Mouse (Mus musculus) inflammation-experienced regulatory T-cells, adult 6 months (primary cell): ENCODE data around the gene Il3. TPM values are rescaled to one million over a fixed set of nuclear protein-coding genes. Genes with fewer than 3 reads are reported as not detected.

Experiments
- ATAC-seq: one replicate; pipeline ENCODE4 v1.8.0; 2017
- polyA plus RNA-seq, 3 experiments: library from polyadenylated mRNA; unstranded; fragments of 100-300 nt; shearing (Covaris generic); gene quantifications; one replicate each; pipeline ENCODE4 v1.2.1; 2017

The Il3 gene
- polyA plus RNA-seq, 3 experiments from 2014 or later = not detected

DNA sequence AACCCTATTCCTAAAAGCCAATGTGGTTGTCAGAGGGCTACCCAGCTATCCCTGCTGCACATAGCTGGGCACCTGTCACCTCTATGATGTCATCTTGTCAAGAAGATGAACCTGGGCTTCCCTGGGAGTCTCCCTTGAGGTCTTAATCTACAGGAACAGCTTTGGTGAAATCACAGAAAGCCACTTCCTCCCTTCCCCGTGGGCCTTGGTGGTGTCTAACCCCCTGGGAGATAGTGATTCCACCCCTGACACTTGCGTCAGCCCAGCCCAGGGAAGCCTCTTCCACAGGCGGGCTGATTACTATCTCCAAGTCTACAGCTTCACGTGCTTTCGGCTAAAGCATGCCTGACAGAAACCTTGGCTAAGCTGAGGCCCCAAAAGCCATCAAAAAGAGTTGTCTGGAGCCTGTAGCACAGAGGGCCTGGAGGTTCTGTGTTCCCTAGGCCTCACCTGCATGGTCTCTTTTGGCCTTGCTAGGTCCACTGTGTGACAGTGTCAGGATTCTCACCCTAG, 4.4 kb upstream of the Il3 start:
- ATAC-seq = no peak

DNA sequence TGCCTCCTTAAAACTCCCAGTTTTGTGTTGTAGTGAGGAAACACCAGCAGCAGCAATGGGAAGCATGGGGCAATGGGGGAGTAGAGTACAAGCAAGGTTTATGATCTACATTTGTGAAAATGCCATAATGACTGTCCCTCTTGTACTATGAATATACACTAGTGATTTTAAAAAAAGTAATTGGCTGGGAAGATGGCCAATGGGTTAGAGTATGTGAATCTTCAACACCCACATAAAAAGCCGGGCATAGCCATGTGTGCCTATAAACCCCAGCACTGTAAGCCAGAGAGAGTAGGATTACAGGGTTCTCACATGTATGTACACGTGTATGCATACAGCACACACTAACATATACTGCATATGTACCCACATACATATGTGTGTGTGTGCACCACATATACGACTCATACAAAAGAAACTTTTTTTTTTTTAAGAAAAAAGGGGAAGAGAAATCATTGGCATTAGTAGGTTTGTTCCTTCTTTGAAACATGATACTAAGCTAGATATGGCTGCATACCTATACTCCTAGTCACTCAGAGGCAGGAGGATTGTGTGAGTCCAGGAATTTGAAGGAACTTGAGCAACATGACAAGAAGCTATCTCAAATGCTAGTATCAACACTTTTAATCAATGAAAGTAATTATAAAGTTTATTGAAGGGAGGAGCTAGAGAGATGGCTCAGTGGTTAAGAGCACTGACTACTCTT, 2.3 kb upstream of the Il3 start:
- ATAC-seq = no peak

DNA sequence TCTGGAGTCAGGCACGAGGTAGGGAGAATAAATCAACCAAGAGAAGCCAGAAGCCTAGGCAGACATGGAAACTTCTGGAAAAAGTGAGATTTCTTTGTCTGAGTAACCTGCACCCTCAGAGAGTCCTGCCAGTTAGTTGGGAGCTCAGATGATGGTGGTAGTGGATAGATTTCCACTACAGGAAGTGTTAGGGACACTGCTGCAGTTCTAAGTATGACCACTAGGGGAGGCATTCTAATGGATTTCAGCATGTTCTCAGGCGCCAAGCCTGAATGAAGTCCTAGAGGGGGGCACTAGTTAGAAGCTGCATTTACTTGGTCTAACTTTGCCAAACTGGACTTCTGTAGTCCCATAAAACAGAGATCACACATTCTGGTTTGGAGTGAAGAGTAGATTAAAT, 2.5 kb downstream of the Il3 start:
- no peak for ATAC-seq

DNA sequence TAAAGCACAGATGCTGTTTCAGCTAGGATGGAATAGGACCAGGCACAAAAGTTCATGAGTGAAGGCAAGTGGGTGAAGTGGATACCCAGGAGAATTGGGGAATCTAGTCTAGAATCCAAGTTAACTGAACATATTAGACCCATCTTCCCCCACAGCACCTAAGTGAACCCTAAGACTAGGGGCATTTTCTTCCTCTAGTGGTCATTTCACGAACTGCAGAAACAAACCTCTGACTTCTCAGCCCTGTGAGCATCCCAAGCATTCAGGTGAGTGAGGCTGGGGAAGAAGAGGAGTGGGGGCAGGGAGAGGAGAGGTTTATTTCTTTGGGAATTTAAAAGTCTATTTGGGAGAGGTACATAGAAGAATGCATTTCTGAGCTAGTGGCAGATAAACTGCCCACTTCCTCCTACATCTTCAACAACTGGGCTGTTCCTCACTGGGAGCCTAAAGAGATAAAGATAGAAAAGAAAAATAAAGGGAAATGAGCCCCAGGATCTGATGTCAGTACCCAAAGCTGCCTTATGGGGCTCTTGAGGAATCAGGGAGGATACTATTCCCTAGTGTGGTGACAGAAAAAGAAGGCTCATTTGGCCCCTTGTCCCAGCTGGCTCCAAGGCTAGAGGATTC, 3.6 kb downstream of the Il3 start:
- ATAC-seq = no peak

DNA sequence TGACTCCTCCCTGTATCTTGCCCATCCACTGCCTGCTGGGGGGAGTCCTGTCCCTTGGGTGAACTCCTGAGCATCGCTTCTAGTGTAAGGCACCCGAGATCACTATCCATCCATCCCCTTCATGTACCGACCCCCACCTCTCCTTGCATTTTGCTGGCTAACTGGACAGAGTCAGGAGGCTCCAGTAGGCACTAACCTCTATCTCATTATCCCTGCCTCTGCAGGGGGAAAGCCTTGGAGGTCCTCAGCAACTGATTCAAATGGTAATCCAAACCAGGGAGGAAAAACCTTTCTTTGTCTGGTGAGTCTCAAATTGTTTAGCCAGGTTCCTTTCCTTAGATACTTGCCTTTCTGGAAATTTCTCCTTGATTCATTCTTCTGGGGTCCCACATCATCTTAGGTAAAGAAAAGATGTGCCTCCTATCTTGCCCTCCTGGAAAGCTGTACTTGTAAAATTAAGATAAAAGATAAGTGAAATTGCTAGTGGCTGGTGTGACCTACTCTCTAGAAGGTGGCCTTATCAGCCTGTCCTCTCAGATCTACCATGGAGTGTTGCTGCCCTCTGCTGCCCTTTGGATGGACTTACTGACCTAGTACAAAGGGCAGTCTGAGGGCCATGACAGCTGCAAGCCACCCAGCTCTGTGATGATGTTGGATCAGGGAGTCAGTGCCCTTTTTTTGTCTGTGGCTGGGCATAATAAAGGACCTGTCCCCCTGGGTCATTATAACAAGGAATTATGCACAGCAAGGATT, 10.3 kb downstream of the Il3 start:
- peak; percentile 43 for ATAC-seq

DNA sequence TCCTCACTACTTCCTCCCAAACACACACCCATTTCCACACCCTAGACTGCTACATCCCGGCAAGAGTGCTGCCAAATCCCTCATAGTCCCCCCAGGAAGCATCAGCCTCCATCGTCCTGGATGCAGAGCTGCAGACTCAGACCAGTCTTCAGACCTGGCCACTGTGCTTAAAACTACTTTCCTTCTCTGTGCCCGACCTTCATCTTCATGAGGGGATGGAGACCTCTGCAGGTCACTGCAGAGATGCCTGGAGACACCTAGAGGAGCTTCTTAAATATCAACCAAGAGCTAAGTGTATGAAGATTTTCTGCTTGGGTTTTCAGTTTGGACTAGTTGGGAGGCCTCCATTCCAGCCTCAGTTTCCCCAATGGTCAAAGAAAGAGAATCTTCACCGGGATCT, 13.0 kb downstream of the Il3 start:
- ATAC-seq = no peak

DNA sequence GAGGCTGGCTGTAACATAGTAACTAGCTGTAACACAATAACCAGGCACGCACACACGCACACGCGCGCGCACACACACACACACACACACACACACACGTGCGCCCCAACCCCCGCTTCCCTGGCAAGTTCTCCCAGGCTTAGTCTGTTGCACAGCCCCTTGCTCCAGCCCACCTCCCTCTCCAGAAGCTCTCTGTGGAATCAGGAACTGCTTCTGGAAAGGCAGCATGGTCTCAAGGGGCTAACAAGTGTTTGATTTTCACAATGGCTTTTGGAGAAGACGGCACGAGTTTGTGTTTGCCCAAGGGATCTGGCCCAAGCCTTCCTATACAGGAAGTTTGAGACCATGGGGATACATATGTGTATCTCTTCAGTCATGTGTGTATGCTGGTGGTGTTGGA, 16.5 kb downstream of the Il3 start:
- ATAC-seq = no peak

DNA sequence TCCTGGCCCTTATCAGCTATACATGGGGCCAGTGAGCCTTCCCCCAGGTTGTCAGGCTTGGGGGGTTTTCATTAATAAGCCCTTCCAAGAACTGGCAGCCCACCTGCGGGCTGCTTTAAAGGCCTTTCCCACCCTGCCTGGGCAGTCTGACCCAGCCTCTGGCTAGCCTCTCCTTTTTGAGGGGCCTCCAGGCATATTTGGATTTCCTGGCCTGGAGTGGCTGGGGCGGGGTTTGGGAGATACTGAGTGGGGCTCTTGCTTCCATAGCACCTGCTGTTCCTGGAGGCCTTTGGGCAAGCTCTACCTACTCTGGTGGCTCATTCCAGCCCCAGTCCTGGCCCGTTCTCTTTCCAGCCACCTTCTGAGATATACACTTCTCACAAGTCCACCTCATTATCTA, 17.3 kb downstream of the Il3 start:
- ATAC-seq = no peak

DNA sequence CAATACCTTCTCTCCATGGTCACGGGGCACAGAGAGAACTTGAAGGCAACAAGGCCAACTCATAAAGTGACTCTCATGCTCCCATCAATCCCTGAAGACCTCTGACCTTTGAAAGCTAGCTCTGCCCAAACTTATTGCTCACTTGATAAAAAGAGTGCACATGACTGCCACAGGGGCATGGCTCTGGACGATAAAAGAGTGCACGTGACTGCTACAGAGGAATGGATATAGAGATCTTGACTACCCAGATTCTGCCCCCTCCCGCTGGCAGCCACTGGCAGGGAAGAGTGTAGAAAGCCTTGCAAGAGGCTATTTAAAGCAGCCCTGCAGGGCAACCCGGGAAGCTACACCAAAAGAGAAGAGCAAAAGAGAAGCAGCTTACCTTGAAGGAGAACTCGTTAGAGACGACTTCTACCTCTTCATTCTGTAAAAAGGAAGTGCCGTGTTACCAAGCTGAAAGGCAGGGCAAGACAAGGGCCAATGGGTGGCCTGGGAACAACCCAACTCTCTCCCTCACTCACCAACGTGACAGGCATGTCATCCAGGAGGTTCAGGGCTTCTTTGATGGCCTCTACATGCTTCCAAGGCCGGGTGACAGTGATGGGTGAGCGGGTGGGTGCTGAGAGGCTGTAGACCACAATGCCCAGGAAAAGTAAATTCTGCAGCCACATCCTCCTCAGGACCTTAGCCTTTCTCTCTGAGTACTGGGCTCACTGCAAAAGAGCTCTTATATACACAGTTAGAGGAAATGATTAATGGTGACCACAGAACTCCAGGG, 17.9 kb downstream of the Il3 start, which contains the start of gene Csf2:
Csf2 (minus strand) TSS at position 728 of the 778 bp plus-strand sequence.
- ATAC-seq = no peak

DNA sequence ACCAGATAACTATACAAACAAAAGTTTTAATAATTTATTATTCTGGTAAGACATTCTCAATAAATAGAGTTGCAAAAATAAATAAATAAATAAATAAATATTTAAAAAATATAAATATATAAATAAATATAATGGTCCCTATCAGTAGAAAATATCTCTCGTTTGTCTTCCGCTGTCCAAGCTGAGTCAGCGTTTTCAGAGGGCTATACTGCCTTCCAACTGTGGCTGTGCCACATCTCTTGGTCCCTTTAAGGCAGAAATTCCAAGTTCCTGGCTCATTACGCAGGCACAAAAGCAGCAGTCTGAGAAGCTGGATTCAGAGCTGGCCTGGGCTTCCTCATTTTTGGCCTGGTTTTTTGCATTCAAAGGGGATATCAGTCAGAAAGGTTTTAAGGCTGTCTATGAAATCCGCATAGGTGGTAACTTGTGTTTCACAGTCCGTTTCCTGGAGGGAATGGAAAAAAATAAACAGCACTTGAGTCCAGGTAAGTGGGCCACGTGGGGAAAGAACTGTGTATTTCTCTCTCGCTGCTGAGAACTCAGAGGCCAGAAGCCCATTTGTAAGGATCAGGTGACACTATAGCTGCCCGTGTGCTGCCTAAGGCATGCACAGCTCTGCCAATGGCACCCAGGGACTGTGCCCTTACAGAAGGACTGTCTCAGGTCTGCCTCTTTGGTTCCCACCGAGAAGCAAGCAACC, 19.7 kb downstream of the Il3 start:
- ATAC-seq = no peak

DNA sequence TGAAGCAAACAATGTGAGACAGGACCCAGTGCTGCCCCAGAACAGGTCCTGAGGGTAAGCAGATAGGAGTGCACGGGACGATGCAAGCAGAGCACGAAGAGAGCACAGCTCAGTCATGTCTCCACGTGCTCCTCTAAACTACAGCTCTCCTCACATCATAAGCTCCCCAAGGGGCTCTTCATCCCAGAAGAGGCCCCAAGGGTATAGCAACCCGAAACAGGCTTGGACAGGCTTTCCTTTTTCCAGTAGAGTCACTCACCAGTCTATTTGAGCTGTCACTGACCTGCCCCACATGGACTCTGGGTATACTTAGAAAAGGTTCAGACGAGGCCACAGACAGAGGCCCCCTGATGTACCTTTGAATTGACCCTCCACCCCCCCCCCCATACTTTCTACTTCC, 22.6 kb downstream of the Il3 start:
- ATAC-seq = no peak

DNA sequence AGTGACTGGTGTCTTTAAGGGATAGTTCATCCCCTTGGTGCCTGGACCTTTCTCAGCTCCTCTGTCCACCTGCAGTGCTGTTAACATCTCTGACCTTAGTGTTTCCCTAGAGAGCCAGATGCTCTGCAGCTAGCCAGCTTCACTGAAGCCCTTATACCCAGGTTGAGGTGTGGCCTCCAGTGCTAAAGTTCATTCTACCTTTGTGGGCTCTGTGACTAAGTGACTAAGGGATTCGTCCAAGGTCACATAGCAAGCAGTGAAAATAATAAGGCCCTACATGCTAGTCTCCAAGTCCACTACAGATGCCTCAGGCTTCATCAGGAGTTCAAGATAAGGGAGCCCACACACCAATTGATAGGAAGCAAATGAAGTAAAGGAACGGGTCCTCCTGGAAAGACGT, 24.6 kb downstream of the Il3 start:
- no peak for ATAC-seq

DNA sequence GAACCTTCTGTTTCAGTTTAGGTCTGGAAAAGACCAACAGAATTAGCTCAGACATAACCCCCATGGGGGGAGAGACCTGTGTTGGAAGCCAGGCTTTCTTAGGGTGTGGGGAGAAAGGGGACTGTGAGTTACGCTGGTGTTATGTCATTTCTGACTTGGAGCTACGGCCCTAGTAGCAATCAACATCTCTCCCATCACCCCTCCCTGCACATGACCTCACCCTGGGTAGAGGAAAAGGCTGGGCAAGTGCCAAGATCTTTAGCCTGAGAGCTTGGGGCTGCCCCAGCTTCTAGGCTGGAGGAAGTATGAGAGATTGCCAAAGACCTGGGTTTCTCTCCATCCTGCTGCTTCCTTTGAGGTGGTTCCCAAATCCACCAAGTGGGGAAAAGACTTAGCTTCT, 30.1 kb downstream of the Il3 start:
- no peak for ATAC-seq

DNA sequence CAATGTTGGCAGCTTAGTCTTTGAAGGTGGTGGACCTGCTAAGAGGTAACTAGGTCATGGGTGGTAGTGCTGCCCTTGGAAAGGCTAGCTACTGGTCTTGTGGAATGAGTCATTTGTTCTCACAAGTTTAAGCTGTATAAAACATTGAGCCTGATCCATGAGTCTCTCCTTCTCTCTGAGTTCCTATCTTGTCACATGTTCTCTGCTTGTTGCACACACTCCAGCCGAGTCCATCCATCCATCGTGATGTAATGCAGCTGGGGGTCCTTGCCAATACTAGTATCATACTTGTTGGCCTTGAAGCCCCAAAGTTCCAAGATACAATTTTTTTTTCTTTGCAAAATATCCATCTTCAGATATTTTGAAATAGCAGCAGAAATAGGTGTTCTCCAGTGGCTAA, 39.6 kb downstream of the Il3 start:
- no peak for ATAC-seq

DNA sequence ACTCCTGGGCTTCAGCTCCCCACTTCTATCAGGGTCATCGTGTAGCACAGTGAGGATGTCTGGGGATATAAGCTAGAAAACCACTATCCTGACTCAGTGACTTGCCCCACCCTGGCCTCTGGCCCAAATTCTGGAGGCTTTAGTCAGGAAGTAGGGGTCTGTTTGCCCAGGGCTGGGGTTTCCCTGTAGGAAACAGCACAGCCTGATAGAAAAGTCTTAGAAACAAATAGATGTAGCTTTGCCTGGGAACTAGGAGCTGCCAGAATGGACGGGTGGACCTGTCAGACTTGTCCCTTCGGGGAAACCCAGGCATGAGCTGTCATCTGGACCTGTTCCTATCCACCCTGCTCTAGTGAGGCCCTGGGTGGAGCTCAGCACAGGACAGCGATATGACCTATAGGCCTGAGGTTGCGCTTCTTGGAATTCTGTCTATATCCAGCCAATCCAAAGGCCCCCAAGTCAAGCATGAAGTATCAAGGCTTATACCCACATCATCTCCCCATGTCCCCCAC, 42.5 kb downstream of the Il3 start:
- ATAC-seq = no peak

DNA sequence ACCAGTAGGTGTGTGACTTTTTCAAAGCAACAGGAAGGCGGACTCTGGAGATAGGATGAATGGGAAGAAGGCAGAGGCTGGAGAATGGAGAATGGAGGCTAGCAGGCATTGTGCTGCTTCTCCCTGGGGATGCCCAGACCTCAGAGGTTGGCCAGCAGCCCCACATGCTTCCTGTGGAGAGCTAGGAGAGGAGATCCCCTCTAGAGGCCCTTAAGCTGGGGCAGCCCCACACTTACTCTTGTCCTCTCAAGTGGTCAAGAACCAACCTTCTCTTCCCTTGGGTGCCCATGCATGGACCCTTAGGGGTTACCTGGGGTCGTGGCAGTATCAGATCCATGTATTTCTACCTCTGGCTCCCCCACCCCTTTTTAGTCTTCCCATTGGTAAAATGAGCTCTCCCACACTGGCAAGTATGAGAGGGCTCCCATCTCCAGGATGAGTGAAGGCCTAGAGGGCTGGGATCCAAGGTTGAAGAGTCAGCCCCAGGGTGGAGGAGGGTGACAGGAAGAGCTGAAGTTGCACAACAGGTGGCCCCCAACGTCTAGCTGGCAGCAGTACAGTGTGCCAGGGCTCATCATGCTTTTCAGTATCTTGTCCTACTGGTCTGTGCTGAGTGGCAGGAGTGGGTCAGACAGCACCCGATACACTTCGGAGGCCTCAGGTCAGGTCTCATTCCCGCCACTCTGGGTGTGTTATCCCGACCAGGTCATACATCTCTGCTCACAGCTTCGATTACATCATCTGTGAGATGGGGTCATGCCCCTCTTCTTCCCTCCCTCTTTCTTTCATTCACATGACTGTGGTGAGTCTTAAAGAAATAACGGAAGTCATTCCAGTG, 43.2 kb downstream of the Il3 start:
- no peak for ATAC-seq

DNA sequence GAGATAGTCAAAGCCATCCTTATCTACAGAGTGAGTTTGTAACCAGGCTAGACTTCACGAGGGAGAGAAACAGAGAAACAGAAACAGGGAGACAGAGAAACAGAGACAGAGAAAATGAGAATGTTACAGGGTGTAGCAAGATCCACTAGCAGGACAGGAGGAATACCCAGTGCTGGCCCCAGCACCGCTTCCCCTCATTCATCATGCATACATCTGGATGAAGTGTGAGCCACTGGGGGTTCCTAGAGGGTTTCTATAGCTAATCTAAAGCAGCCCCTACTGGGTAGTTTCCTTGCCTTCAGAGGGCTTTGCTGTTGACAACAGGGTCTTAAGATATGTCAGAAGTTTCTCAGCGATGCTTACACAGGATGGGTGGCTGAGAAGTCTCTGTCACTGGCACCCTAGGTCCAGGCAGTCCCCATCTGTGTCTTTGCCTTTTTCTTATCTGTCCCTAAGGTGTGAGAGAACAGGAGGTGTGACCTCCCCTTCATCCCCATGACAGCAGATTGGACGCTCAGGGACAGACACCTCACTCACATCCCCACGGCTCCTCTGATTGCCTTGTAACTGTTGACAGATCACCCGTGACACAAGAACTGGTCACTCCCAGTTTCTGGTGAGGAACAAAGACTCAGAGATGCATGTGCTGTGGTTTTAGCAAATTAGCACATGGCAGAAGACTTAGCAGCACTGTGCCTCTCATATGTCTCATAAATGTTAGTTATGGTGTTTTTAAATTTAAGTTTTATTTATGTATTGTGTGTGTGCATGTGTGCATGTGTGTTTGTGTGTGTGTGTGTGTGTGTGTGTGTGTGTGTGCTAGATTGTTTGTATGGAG, 47.0 kb downstream of the Il3 start:
- no peak for ATAC-seq

DNA sequence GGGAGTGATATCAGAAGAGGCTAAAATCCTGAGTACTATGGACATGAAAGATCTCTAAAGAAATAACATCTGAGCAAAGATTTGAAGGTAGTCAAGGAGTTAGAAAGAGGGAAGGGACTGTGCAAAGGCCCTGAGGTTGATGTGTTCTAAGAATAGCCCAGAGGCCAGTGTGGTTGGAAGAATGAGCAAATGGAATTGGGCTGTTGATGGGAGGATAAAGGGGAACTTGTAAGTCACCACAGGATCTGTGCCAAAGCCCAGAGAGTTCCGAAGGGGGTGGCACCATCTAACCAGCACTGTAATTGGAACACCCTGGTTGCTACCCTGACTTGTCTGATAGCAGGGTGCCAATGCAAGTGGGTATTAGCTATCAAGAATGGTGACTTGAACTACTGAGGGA, 47.9 kb downstream of the Il3 start:
- no peak for ATAC-seq

DNA sequence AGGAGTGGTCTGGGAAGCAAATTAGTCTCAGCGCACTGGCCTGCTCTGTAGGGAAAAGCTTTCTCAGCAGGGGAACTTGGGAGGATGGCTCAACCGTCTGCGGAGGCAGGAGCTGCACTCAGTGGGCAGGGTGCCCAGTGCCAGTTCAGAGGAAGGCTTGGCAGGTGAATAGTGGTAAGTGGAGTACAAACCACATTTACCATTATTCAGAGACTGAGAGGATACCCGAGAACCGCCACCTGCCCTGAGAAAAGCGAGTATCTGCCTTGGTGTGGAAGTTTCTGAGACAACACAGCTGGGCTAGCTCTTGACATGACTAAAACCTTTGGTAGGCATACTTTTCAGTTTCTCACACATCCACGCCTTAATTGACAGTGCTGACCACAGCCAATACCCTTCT, 49.7 kb downstream of the Il3 start:
- no peak for ATAC-seq

DNA sequence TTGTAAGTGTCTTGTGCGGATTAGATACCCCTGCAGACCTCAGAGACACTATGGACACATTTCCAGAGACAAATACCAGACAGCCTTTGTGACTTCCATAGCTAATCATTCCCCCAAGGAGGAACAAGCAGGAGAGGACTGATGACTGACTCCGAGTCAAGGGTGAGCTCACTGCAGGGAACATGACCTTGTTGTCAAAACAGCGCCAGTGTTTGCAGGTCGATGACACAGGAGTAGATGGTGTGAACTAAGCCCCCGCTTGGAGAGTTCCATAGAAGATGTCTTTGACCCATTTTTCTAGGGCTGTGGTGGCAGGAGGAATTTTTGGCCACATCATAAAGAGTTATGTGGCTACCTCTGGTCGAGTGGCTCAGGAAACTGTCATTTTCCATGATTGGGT, 51.0 kb downstream of the Il3 start:
- ATAC-seq = no peak
